Mouse (Mus musculus) midbrain, embryonic 13.5 days (tissue): ENCODE measurements around the gene Prrt4. TPM values are rescaled to one million over a fixed set of nuclear protein-coding genes. Genes with fewer than 3 reads are reported as not detected.

Experiments
- ATAC-seq: fragments of 200-750 bp; cut with Nextera tagmentation; 2 replicates; pipeline ENCODE4 v1.8.0; 2017; ENCODE audit warnings: mild to moderate bottlenecking, moderate TSS enrichment, moderate library complexity
- H3K27ac ChIP-seq: fragments of 300-500 bp; sonication (generic); 2 replicates; pipeline ENCODE4 v1.5.1; 2015; ENCODE audit warnings: inconsistent platforms, mild to moderate bottlenecking, moderate library complexity
- H3K27me3 ChIP-seq: fragments of 300-500 bp; sonication (generic); 2 replicates; pipeline ENCODE4 v1.6.1; 2015; ENCODE audit warnings: mild to moderate bottlenecking, inconsistent platforms
- H3K36me3 ChIP-seq: fragments of 300-500 bp; sonication (generic); 2 replicates; pipeline ENCODE4 v1.6.1; 2015; ENCODE audit warnings: mild to moderate bottlenecking, inconsistent platforms
- H3K4me1 ChIP-seq: fragments of 300-500 bp; sonication (generic); replicated peaks from 2 replicates; pipeline ENCODE4 v1.6.1; 2015; ENCODE audit warnings: inconsistent platforms
- H3K4me2 ChIP-seq: fragments of 300-500 bp; sonication (generic); replicated peaks from 2 replicates; pipeline ENCODE4 v1.6.1; 2015; ENCODE audit warnings: moderate library complexity, mild to moderate bottlenecking, inconsistent platforms
- H3K4me3 ChIP-seq: fragments of 300-500 bp; sonication (generic); replicated peaks from 2 replicates; pipeline ENCODE4 v1.5.1; 2015; ENCODE audit warnings: mild to moderate bottlenecking, inconsistent platforms
- H3K9ac ChIP-seq: fragments of 300-500 bp; sonication (generic); replicated peaks from 2 replicates; pipeline ENCODE4 v1.6.1; 2015; ENCODE audit warnings: mild to moderate bottlenecking, inconsistent platforms
- H3K9me3 ChIP-seq: fragments of 300-500 bp; sonication (generic); 2 replicates; pipeline ENCODE4 v1.6.1; 2016; ENCODE audit warnings: mild to moderate bottlenecking, inconsistent platforms
- WGBS: fragments of 180-500 bp; shearing (Covaris S2); methylation state at CpG from one replicate; pipeline ENCODE4 v1.1.7; 2015; 5-methylcytosine and 5-hydroxymethylcytosine counted together
- polyA plus RNA-seq: library from polyadenylated mRNA; unstranded; fragments of >200 nt; fragmentation: Nextera tagmentation; extraction: Ambion mirVana; gene quantifications from 2 replicates; pipeline ENCODE4 v1.2.1, GENCODE M21; 2015

Gene Prrt4
- polyA plus RNA-seq, 1 experiment from 2014 or later, result 3.6 TPM

DNA sequence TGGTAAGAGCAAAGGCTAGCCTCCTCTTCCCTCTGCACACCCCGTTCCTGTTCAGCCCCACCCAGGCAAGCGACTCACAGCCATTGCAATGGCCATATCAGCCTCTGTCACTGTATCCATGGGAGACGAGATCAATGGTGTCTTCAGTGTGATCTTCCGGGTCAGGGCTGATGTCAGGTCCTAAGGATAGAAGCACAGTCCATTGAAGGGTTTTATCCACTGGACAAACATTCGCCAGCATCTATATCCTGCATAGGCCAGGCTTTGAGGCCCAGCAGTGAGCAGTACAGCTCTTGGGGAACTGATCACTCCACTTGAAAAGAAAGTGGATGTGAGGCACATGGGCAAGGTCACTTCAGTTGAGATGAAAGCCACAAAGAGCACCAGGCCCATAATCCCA is 27.6 kb upstream of the Prrt4 start:
- WGBS, result 85% methylated on average over 5 of the region's 5 CpGs

GRCm38 (mm10) chr6:29206006-29206405 is 26.6 kb upstream of the Prrt4 start:
- H3K4me2 ChIP-seq, result no peak overlapping the region
- no peak overlapping the region for H3K27ac ChIP-seq
- H3K36me3 ChIP-seq, result peaks cover 52% of the 10 kb centered on the region
- WGBS, result 94% methylated on average over 10 of the region's 10 CpGs
- H3K9ac ChIP-seq, result no peak overlapping the region
- no peaks in the 10 kb centered on the region for H3K9me3 ChIP-seq
- no peak for ATAC-seq
- H3K4me1 ChIP-seq, result peaks cover 23% of the 10 kb centered on the region
- H3K4me3 ChIP-seq, result no peak overlapping the region
- H3K27me3 ChIP-seq, result no peaks in the 10 kb centered on the region; the same call in 1 of the 2 replicates

More for the DNA sequence above, 27.6 kb upstream of the Prrt4 start:
- H3K9me3 ChIP-seq, result no peaks in the 10 kb centered on the region
- no peak overlapping the region for H3K4me2 ChIP-seq
- no peaks in the 10 kb centered on the region for H3K27me3 ChIP-seq
- H3K27ac ChIP-seq, result no peak overlapping the region
- H3K36me3 ChIP-seq, result peaks cover 44% of the 10 kb centered on the region
- no peak overlapping the region for H3K9ac ChIP-seq
- no peak for ATAC-seq
- no peak overlapping the region for H3K4me3 ChIP-seq
- H3K4me1 ChIP-seq, result peaks cover 30% of the 10 kb centered on the region

DNA sequence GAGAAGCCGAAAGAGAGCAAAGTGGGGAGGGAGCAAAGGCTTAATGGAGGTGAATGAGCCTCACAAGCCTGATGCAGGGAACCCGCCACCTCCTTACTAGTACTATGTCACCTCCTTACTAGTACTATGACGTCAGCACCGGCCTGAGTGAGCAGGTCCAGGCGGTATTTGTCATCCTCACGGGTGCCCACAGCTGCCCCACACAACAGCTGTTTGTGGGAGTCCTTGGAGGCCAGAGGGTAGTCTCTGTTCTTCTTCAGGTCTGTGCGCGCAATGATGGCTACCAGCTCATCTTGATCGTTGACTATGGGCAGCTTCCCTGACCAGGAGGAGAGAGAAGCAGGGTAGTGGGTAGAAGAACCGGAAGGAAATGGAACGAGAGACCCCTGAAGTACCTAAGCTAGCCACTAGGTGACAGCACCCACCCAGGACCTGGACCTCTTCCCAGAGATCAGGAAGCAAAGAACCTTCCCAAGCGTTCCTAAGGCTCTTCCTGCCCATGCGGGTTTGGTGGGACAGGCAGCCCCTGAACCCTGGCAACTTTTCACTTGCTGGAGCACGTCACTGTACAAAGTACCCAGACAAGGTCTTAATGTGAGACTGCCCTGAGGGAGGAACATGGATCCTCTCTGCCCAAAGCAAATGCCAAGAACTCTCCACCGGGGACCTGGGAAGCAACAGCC is 25.7 kb upstream of the Prrt4 start:
- Histone ChIP-seq H3K4me2 (no peak overlapping the region), H3K27ac (no peak overlapping the region), H3K9me3 (no peaks in the 10 kb centered on the region), H3K36me3 (peaks cover 59% of the 10 kb centered on the region), H3K4me3 (no peak overlapping the region), H3K27me3 (peaks cover 6% of the 10 kb centered on the region; the same call in 1 of the 2 replicates), H3K4me1 (peaks cover 14% of the 10 kb centered on the region), H3K9ac (no peak overlapping the region)
- peak; percentile 51 for ATAC-seq
- WGBS, result 58% methylated on average over 15 of the region's 15 CpGs

- Histone ChIP-seq H3K27me3 (peaks cover 15% of the 10 kb centered on the region; the same call in 1 of the 2 replicates), H3K9ac (no peak overlapping the region), H3K27ac (no peak overlapping the region), H3K4me3 (no peak overlapping the region), H3K9me3 (no peaks in the 10 kb centered on the region), H3K4me2 (no peak overlapping the region), H3K4me1 (peaks cover 11% of the 10 kb centered on the region), H3K36me3 (peaks cover 59% of the 10 kb centered on the region)
- ATAC-seq, result no peak
- 91% methylated on average over 6 of the region's 6 CpGs for WGBS
These were observed 24.6 kb upstream of the Prrt4 start for GRCm38 (mm10) chr6:29203861-29204585.

- no peak overlapping the region for H3K4me2 ChIP-seq
- no peak overlapping the region for H3K9ac ChIP-seq
- no peak overlapping the region for H3K27ac ChIP-seq
- peaks cover 59% of the 10 kb centered on the region for H3K36me3 ChIP-seq
- H3K4me3 ChIP-seq, result no peak overlapping the region
- peaks cover 15% of the 10 kb centered on the region; the same call in 1 of the 2 replicates for H3K27me3 ChIP-seq
- ATAC-seq, result no peak
- H3K9me3 ChIP-seq, result no peaks in the 10 kb centered on the region
- 92% methylated on average over 13 of the region's 13 CpGs for WGBS
- peaks cover 13% of the 10 kb centered on the region for H3K4me1 ChIP-seq
These were observed 23.7 kb upstream of the Prrt4 start for GRCm38 (mm10) chr6:29203096-29203495.

DNA sequence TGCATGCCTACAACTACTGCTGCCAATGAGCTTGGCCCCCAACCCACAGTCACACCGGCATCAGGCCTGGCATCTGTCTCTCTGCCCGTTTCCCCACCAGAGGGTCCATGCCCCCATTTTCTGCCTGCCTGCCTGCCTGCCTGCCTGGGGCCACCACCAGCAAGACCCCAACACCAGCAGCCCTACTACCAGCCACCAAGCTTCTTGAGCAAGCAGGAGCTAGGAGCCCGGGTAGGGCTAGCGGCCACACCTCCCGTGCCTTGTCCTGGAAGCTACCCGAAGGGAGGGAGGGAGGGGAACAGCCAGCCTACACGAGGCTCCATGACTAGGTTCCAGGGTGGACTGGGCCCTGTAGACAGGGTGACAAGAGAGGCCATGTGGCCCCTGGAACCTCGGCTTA is 22.6 kb upstream of the Prrt4 start:
- no peak overlapping the region for H3K4me3 ChIP-seq
- ATAC-seq, result no peak
- H3K4me2 ChIP-seq, result no peak overlapping the region
- peaks cover 20% of the 10 kb centered on the region; the same call in 1 of the 2 replicates for H3K27me3 ChIP-seq
- H3K27ac ChIP-seq, result no peak overlapping the region
- peaks cover 57% of the 10 kb centered on the region for H3K36me3 ChIP-seq
- 90% methylated on average over 7 of the region's 8 CpGs for WGBS
- H3K4me1 ChIP-seq, result peaks cover 17% of the 10 kb centered on the region
- no peaks in the 10 kb centered on the region for H3K9me3 ChIP-seq
- no peak overlapping the region for H3K9ac ChIP-seq

GRCm38 (mm10) chr6:29201341-29201740 is 22.0 kb upstream of the Prrt4 start:
- ATAC-seq, result no peak
- H3K9ac ChIP-seq, result no peak overlapping the region
- no peak overlapping the region for H3K4me3 ChIP-seq
- H3K27me3 ChIP-seq, result peaks cover 20% of the 10 kb centered on the region; the same call in 1 of the 2 replicates
- peaks cover 17% of the 10 kb centered on the region for H3K4me1 ChIP-seq
- H3K4me2 ChIP-seq, result no peak overlapping the region
- peaks cover 52% of the 10 kb centered on the region for H3K36me3 ChIP-seq
- H3K9me3 ChIP-seq, result no peaks in the 10 kb centered on the region
- no peak overlapping the region for H3K27ac ChIP-seq
- 94% methylated on average over 5 of the region's 5 CpGs for WGBS

DNA sequence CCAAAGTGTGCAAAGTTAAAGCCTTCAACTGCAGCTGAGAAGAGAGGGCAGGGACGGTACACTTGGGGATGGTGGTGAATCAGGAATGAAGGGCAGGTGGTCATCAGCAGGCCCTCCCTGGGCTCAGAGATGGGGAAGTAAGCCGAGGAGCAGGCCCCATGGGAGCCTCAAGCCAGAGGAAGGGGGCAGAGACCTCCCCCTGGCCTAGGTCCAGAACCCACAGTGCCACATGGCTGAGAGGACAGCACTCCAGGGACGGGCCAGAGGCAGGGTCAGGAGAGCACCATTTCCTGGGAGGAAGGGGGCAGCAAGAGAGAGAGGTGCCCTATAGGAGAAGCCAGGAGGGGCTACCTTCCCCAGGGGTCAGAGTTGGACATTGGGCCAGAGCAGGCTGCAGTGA is 21.1 kb upstream of the Prrt4 start:
- H3K36me3 ChIP-seq, result peaks cover 45% of the 10 kb centered on the region
- H3K9me3 ChIP-seq, result no peaks in the 10 kb centered on the region
- H3K4me1 ChIP-seq, result peaks cover 20% of the 10 kb centered on the region
- 79% methylated on average over 3 of the region's 3 CpGs for WGBS
- H3K4me3 ChIP-seq, result no peak overlapping the region
- H3K4me2 ChIP-seq, result no peak overlapping the region
- no peak overlapping the region for H3K9ac ChIP-seq
- ATAC-seq, result no peak
- no peak overlapping the region for H3K27ac ChIP-seq
- peaks cover 20% of the 10 kb centered on the region; the same call in 1 of the 2 replicates for H3K27me3 ChIP-seq

DNA sequence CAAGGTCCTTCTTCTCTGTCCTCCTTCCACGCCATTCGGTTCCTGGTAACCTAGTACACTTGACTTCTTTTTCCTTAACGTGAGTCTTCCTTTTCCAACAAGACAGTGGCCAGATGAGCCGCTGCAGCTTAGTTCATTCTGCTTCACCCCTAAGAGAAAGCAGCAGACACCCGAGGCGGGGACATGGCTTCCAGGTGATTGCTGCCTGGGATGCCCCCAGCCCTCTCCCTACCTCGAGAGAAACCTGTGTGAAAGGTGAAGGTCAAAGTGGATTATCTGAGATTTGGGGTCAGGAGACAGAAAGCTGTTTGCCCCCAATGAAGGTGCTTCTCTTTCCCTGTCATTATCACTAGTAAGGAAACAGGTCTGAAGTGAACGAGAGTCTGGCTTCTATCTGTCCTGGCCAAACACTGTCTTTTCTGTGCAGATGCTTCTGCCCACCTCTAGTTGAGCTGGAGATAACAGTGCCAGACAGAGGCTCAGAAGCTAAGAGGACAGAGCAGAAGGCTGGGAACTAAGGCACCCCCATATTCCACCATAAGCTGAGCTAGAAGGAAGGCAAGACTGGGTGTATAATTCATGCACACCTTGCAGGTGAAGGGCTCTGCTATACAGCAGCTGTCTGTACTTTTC is 20.0 kb upstream of the Prrt4 start:
- peaks cover 38% of the 10 kb centered on the region for H3K36me3 ChIP-seq
- H3K4me2 ChIP-seq, result peak overlapping the region; percentile 60
- WGBS, result 40% methylated on average over 8 of the region's 8 CpGs
- H3K9ac ChIP-seq, result peak overlapping the region; percentile 54; the same call in 1 of the 2 replicates
- H3K4me1 ChIP-seq, result peaks cover 20% of the 10 kb centered on the region
- H3K27me3 ChIP-seq, result peaks cover 20% of the 10 kb centered on the region; the same call in 1 of the 2 replicates
- no peak for ATAC-seq
- H3K4me3 ChIP-seq, result peak overlapping the region; percentile 38
- H3K27ac ChIP-seq, result no peak overlapping the region; the same call in 1 of the 2 replicates
- H3K9me3 ChIP-seq, result no peaks in the 10 kb centered on the region

DNA sequence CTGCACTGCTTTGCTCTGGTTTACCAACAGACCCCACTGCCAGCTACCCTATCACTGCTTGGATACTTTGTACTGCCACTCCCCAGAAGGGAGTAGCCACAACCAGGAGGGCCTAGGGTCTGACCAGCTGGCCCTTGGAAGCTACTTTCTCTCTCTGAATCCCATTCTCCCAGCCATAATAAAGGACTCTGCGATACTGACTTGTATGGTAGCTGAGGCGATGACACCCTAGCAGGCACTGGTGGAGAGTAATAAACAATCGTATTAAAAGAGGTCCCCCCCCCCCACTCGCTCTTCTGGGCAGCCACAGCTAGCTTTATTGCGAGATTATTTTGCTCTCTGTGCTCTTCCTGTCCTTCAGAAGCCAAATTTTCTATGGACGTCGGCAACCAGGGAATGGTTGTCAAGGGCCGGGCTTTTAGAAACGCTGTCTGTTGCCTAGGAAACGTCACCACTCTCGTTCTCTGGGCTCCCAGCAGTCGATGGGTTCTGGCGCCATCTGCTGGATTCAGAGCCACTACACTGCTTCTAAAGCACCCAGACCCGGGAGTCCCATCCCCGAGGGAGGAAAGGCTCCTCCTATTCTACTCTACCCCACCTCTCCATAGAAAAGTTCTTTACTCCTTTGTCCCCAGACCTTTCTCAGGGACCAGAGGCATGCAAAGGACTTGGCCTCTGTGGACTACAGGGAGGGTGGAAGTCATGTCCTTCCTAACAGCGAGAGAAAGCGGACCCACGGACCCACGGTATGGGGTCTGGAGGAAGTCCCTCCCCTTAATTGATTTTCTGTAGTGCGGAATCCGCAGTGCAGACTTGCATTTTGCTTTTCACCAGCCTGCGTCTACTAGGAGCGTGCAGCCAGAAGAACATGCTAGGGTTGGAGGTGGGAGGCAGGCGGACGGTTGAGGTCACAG is 19.2 kb upstream of the Prrt4 start:
- Histone ChIP-seq H3K4me1 (peaks cover 20% of the 10 kb centered on the region), H3K4me2 (peak overlapping the region; percentile 60), H3K27ac (peak overlapping the region; percentile 47; the same call in 1 of the 2 replicates), H3K4me3 (peak overlapping the region; percentile 38), H3K9me3 (no peaks in the 10 kb centered on the region), H3K27me3 (peaks cover 20% of the 10 kb centered on the region; the same call in 1 of the 2 replicates), H3K9ac (peak overlapping the region; percentile 54; the same call in 1 of the 2 replicates), H3K36me3 (peaks cover 30% of the 10 kb centered on the region)
- 10% methylated on average over 25 of the region's 25 CpGs for WGBS
- ATAC-seq, result peak; percentile 84
